Mouse (Mus musculus) frontal cortex, postnatal 36 days (tissue): ENCODE measurements around the gene Tmem37.

ENCODE experiments used
- DNase-seq, 2 experiments: peaks; one replicate each; pipeline ENCODE4 v3.0.0; 2022; ENCODE audit warnings: low spot score in 2 of 2

Tmem37 gene

DNA sequence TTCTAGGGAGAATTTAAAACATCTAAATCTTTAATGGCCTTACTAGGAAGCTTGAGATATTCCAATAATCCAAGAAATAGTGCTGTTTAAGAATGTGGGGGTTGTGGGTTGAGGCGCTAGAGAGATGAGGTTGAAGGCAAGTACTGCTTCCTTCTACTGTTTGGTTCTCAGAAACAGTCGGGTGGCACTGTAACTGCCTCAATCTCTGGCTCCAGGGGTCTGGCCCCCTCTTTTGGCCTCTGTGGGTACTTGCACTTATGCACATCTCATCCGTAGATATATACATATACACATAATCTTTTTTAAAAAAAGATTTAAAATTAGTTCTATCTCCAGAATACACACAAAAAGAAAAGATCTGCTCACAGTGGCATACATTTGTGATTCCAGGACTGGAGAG, 55.0 kb downstream of the Tmem37 start:
- DNase-seq, result no peak
